Mouse (Mus musculus): ENCODE results near the gene Bmpr2. TPM values are rescaled to one million over a fixed set of nuclear protein-coding genes. Genes with fewer than 3 reads are reported as not detected.

The Bmpr2 gene
- polyA plus RNA-seq, 1 experiment = 1.9 TPM

- WGBS = 88% methylated on average over 8 of the region's 8 CpGs
- Histone ChIP-seq H3K27me3 (ENCODE audit: control insufficient read depth, insufficient read depth, low read length) (no peaks in the 10 kb centered on the region), H3K4me1 (ENCODE audit: control insufficient read depth, insufficient read depth, insufficient read length, low read length) (no peaks in the 10 kb centered on the region), H3K4me3 (ENCODE audit: low read depth, low read length) (no peak overlapping the region), H3K36me3 (ENCODE audit: control insufficient read depth, insufficient read depth, low read length) (peaks cover 2% of the 10 kb centered on the region; the same call in 1 of the 2 replicates), H3K27ac (ENCODE audit: insufficient read depth, low read depth, low read length) (no peak overlapping the region)
- no peak for TF ChIP-seq POLR2A (IDR thresholded peaks at IDR 0.05; ENCODE audit: low read depth, low read length)
- no peak for TF ChIP-seq CTCF (IDR thresholded peaks at IDR 0.05; ENCODE audit: extremely low read depth, insufficient read length, insufficient replicate concordance, low read depth, low read length)
Measured at GRCm38 (mm10) chr1:59826583-59826982, 63.4 kb downstream of the Bmpr2 start.

- H3K36me3 ChIP-seq (ENCODE audit: control insufficient read depth, insufficient read depth, low read length) = no peaks in the 10 kb centered on the region
- no peaks in the 10 kb centered on the region for H3K27me3 ChIP-seq (ENCODE audit: control insufficient read depth, insufficient read depth, low read length)
- H3K27ac ChIP-seq (ENCODE audit: insufficient read depth, low read depth, low read length) = no peak overlapping the region
- H3K4me3 ChIP-seq (ENCODE audit: low read depth, low read length) = no peak overlapping the region
- TF ChIP-seq CTCF (IDR thresholded peaks at IDR 0.05; ENCODE audit: extremely low read depth, insufficient read length, insufficient replicate concordance, low read depth, low read length) (no peak), POLR2A (IDR thresholded peaks at IDR 0.05; ENCODE audit: low read depth, low read length) (no peak)
- WGBS = 50% methylated on average over 2 of the region's 2 CpGs
- no peaks in the 10 kb centered on the region for H3K4me1 ChIP-seq (ENCODE audit: control insufficient read depth, insufficient read depth, insufficient read length, low read length)
Measured at GRCm38 (mm10) chr1:59829410-59829809, 66.2 kb downstream of the Bmpr2 start.

GRCm38 (mm10) chr1:59830194-59830593, 67.0 kb downstream of the Bmpr2 start:
- H3K27ac ChIP-seq (ENCODE audit: insufficient read depth, low read depth, low read length) = no peak overlapping the region
- no peaks in the 10 kb centered on the region for H3K4me1 ChIP-seq (ENCODE audit: control insufficient read depth, insufficient read depth, insufficient read length, low read length)
- no peaks in the 10 kb centered on the region for H3K27me3 ChIP-seq (ENCODE audit: control insufficient read depth, insufficient read depth, low read length)
- 68% methylated on average over 6 of the region's 6 CpGs for WGBS
- H3K4me3 ChIP-seq (ENCODE audit: low read depth, low read length) = no peak overlapping the region
- no peaks in the 10 kb centered on the region for H3K36me3 ChIP-seq (ENCODE audit: control insufficient read depth, insufficient read depth, low read length)
- no peak for TF ChIP-seq POLR2A (IDR thresholded peaks at IDR 0.05; ENCODE audit: low read depth, low read length)
- no peak for TF ChIP-seq CTCF (IDR thresholded peaks at IDR 0.05; ENCODE audit: extremely low read depth, insufficient read length, insufficient replicate concordance, low read depth, low read length)

- no peak for TF ChIP-seq CTCF (IDR thresholded peaks at IDR 0.05; ENCODE audit: extremely low read depth, insufficient read length, insufficient replicate concordance, low read depth, low read length)
- TF ChIP-seq POLR2A (IDR thresholded peaks at IDR 0.05; ENCODE audit: low read depth, low read length) = no peak
- no peaks in the 10 kb centered on the region for H3K27me3 ChIP-seq (ENCODE audit: control insufficient read depth, insufficient read depth, low read length)
- H3K4me3 ChIP-seq (ENCODE audit: low read depth, low read length) = no peak overlapping the region
- H3K4me1 ChIP-seq (ENCODE audit: control insufficient read depth, insufficient read depth, insufficient read length, low read length) = no peaks in the 10 kb centered on the region
- no peaks in the 10 kb centered on the region for H3K36me3 ChIP-seq (ENCODE audit: control insufficient read depth, insufficient read depth, low read length)
- 8% methylated on average over 2 of the region's 2 CpGs for WGBS
- H3K27ac ChIP-seq (ENCODE audit: insufficient read depth, low read depth, low read length) = no peak overlapping the region
Measured at GRCm38 (mm10) chr1:59833723-59834122, 70.5 kb downstream of the Bmpr2 start.

- Histone ChIP-seq H3K27me3 (ENCODE audit: control insufficient read depth, insufficient read depth, low read length) (no peaks in the 10 kb centered on the region), H3K4me1 (ENCODE audit: control insufficient read depth, insufficient read depth, insufficient read length, low read length) (no peaks in the 10 kb centered on the region), H3K36me3 (ENCODE audit: control insufficient read depth, insufficient read depth, low read length) (peaks cover 13% of the 10 kb centered on the region), H3K4me3 (ENCODE audit: low read depth, low read length) (no peak overlapping the region), H3K27ac (ENCODE audit: insufficient read depth, low read depth, low read length) (no peak overlapping the region)
- WGBS = 93% methylated on average over 8 of the region's 8 CpGs
- TF ChIP-seq POLR2A (IDR thresholded peaks at IDR 0.05; ENCODE audit: low read depth, low read length) (no peak), CTCF (IDR thresholded peaks at IDR 0.05; ENCODE audit: extremely low read depth, insufficient read length, insufficient replicate concordance, low read depth, low read length) (no peak)
Measured at GRCm38 (mm10) chr1:59848327-59848726, 85.1 kb downstream of the Bmpr2 start.

- TF ChIP-seq CTCF (IDR thresholded peaks at IDR 0.05; ENCODE audit: extremely low read depth, insufficient read length, insufficient replicate concordance, low read depth, low read length) = no peak
- no peak for TF ChIP-seq POLR2A (IDR thresholded peaks at IDR 0.05; ENCODE audit: low read depth, low read length)
- no peak overlapping the region for H3K27ac ChIP-seq (ENCODE audit: insufficient read depth, low read depth, low read length)
- WGBS = 95% methylated on average over 1 of the region's 1 CpGs
- peaks cover 24% of the 10 kb centered on the region for H3K36me3 ChIP-seq (ENCODE audit: control insufficient read depth, insufficient read depth, low read length)
- H3K4me3 ChIP-seq (ENCODE audit: low read depth, low read length) = no peak overlapping the region
- H3K4me1 ChIP-seq (ENCODE audit: control insufficient read depth, insufficient read depth, insufficient read length, low read length) = no peaks in the 10 kb centered on the region
- no peaks in the 10 kb centered on the region for H3K27me3 ChIP-seq (ENCODE audit: control insufficient read depth, insufficient read depth, low read length)
Measured at GRCm38 (mm10) chr1:59859046-59859445, 95.8 kb downstream of the Bmpr2 start.

GRCm38 (mm10) chr1:59862144-59862543, 98.9 kb downstream of the Bmpr2 start:
- TF ChIP-seq POLR2A (IDR thresholded peaks at IDR 0.05; ENCODE audit: low read depth, low read length) (no peak), CTCF (IDR thresholded peaks at IDR 0.05; ENCODE audit: extremely low read depth, insufficient read length, insufficient replicate concordance, low read depth, low read length) (no peak)

More at GRCm38 (mm10) chr1:59862144-59862543, 98.9 kb downstream of the Bmpr2 start:
- Histone ChIP-seq H3K4me3 (ENCODE audit: low read depth, low read length) (no peak overlapping the region), H3K36me3 (ENCODE audit: control insufficient read depth, insufficient read depth, low read length) (peaks cover 20% of the 10 kb centered on the region), H3K4me1 (ENCODE audit: control insufficient read depth, insufficient read depth, insufficient read length, low read length) (no peaks in the 10 kb centered on the region), H3K27ac (ENCODE audit: insufficient read depth, low read depth, low read length) (no peak overlapping the region), H3K27me3 (ENCODE audit: control insufficient read depth, insufficient read depth, low read length) (no peaks in the 10 kb centered on the region)
- WGBS = 18% methylated on average over 1 of the region's 1 CpGs
